Mouse (Mus musculus): Measurements from ENCODE around the gene Ccnt1.

Gene Ccnt1

DNA sequence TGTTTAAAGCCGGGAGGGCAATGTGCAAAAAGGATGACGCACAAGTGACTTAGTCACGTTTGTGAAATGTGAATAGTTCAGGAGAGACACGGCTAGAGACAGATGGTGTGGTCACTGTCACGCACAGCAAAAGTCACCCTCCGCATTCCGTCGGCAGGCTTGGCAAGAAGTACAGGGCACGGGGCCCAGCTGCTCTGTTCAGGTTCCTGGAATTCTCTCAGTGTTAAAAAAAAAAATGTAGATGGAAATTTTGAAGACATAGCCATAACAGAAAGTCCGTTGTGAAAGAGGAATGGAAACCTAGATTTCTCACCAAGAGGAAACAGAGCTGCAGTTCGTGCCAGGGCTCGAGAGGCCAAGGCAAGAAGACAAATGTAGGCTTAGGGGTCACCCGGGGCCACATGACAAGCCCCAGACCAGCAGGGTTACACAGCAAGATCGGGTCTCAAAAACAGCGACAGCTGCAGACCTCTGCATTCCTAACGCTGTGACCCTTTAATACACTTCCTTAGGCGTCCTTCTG, 57.9 kb downstream of the Ccnt1 start:
- Histone ChIP-seq H3K4me1 (replicated peaks; ENCODE audit: low read depth, low read length) (peaks cover 20% of the 10 kb centered on the region), H3K36me3 (ENCODE audit: insufficient read depth, low read length) (peaks cover 5% of the 10 kb centered on the region), H3K4me3 (replicated peaks; ENCODE audit: low read length) (no peak overlapping the region), H3K27me3 (ENCODE audit: insufficient read depth, low read length) (0 out of 2 replicates have a peak, but pooled peaks cover 5% of the 10 kb centered on the region), H3K9me3 (ENCODE audit: low read length) (no peaks in the 10 kb centered on the region)
- no peak for TF ChIP-seq NANOG (IDR thresholded peaks at IDR 0.05; ENCODE audit: borderline replicate concordance, low read length)
- no peak for TF ChIP-seq POU5F1 (IDR thresholded peaks at IDR 0.05; ENCODE audit: borderline replicate concordance, low read length)
- TF ChIP-seq CTCF (conservative IDR thresholded peaks at IDR 0.05; ENCODE audit: low read length), result no peak

DNA sequence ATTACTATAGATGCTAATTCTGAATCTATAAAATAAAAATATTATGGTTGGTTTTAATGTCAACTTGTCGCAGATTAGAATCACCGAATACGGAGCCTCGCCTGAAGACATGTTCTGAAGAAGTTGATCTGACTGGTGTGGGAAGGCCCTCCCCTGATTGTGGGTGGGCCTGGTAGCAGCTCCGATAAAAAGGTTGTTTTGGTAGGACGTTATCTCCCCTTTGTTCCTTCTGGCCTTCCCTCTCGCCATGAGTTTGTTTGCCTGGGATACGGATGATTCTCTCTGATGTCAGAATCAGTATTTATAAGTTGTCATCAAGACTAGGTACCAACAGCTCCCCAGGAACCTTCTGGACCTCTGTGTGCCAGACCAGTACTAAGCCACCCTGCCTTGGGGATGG, 58.5 kb downstream of the Ccnt1 start:
- TF ChIP-seq CTCF (conservative IDR thresholded peaks at IDR 0.05; ENCODE audit: low read length) (no peak), NANOG (IDR thresholded peaks at IDR 0.05; ENCODE audit: borderline replicate concordance, low read length) (no peak), POU5F1 (IDR thresholded peaks at IDR 0.05; ENCODE audit: borderline replicate concordance, low read length) (no peak)
- H3K36me3 ChIP-seq (ENCODE audit: insufficient read depth, low read length), result no peaks in the 10 kb centered on the region
- no peak overlapping the region for H3K4me3 ChIP-seq (replicated peaks; ENCODE audit: low read length)
- peaks cover 22% of the 10 kb centered on the region for H3K4me1 ChIP-seq (replicated peaks; ENCODE audit: low read depth, low read length)
- H3K27me3 ChIP-seq (ENCODE audit: insufficient read depth, low read length), result 0 out of 2 replicates have a peak, but pooled peaks cover 5% of the 10 kb centered on the region
- no peaks in the 10 kb centered on the region for H3K9me3 ChIP-seq (ENCODE audit: low read length)

DNA sequence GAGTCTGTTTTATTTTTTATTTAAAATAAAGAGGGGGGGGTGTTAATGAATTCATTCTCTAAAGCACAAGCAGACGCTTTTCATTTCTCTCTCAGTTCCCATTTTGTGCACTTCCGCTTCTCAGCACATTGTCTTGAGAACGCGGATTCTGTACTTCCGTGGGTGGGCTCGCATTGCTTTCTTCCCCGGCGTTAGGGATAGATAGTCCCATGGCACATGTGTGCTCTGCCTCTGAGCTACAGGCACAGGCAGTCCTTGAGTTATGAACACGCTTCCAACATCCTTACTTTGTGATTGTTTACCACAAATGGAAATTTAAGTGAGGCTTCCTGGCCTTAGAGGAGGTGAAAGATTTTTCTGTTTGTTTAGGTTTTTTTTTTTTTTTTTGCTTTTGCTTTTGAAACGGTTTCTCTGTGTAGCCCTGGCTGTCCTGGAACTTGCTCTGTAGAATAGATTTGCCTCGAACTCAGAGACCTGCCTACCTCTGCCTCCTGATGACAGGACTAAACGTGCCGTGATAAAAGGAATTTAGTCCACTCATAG, 59.3 kb downstream of the Ccnt1 start:
- TF ChIP-seq CTCF (conservative IDR thresholded peaks at IDR 0.05; ENCODE audit: low read length) (no peak), NANOG (IDR thresholded peaks at IDR 0.05; ENCODE audit: borderline replicate concordance, low read length) (no peak), POU5F1 (IDR thresholded peaks at IDR 0.05; ENCODE audit: borderline replicate concordance, low read length) (no peak)
- Histone ChIP-seq H3K36me3 (ENCODE audit: insufficient read depth, low read length) (no peaks in the 10 kb centered on the region), H3K27me3 (ENCODE audit: insufficient read depth, low read length) (0 out of 2 replicates have a peak, but pooled peaks cover 5% of the 10 kb centered on the region), H3K9me3 (ENCODE audit: low read length) (no peaks in the 10 kb centered on the region), H3K4me3 (replicated peaks; ENCODE audit: low read length) (no peak overlapping the region), H3K4me1 (replicated peaks; ENCODE audit: low read depth, low read length) (peaks cover 16% of the 10 kb centered on the region)

DNA sequence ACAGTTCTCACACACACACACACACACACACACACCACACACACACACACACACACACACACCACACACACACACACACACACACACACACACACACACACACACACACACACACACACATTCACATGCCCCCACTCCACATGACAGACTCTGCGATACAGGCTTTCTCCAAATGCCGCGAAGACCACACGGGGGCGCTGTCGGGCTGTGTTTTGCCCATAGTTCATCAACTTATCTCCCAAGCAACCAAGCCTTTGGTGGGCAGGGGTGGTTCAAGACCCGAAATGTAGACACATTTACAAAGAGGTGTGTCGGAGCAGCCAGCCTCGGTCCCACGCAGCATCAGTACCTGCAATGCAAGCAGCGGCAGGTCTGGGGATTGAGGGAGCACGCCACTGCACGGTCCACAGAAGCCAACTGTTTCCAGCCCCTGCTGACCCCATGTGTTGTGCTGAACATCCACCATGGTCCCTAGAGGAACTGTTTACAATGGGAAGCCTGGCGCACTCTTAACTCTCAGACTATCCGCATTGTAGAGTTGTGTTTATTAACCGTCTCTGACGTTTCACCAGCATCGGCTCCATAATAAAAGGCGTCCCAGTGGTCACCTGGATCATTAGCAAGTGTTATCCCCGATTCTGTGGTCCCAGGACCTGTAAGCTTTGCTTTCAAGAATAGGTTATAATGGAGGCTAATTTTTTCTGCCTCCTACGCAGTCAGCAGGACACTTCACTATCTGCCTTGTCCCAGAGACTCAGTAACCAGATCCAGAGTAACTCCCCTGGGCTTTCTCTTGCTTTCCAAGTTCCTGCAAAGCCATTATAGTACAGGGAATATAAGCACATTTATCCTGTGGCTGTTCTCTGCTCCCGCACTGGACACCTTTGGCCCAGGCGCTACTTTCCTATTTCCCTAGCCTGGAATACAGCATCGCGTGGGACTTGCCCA, 60.0 kb downstream of the Ccnt1 start:
- 0 out of 2 replicates have a peak, but pooled peaks cover 5% of the 10 kb centered on the region for H3K27me3 ChIP-seq (ENCODE audit: insufficient read depth, low read length)
- TF ChIP-seq NANOG (IDR thresholded peaks at IDR 0.05; ENCODE audit: borderline replicate concordance, low read length), result no peak
- TF ChIP-seq CTCF (conservative IDR thresholded peaks at IDR 0.05; ENCODE audit: low read length), result peak; percentile 61
- peaks cover 16% of the 10 kb centered on the region for H3K4me1 ChIP-seq (replicated peaks; ENCODE audit: low read depth, low read length)
- H3K36me3 ChIP-seq (ENCODE audit: insufficient read depth, low read length), result no peaks in the 10 kb centered on the region
- no peaks in the 10 kb centered on the region for H3K9me3 ChIP-seq (ENCODE audit: low read length)
- H3K4me3 ChIP-seq (replicated peaks; ENCODE audit: low read length), result peak overlapping the region; percentile 60

DNA sequence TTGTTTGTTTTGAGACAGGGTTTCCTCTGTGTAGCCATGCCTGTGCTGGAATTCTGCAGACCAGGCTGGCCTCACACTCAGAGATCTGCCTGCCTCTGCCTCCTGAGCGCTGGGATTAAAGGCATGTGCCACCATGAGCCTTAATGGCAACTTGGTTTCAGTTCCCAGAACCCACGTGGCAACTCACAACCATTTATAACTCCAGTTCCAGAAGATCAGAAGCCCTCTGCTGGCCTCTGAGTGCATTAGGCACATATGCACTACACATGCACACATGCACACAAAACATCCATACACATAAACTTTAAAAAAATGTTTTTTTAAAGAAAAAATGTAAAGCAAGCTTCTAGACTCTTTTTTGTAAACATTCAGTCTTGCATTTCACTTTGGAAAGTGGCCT, 61.3 kb downstream of the Ccnt1 start:
- Histone ChIP-seq H3K9me3 (ENCODE audit: low read length) (no peaks in the 10 kb centered on the region), H3K27me3 (ENCODE audit: insufficient read depth, low read length) (0 out of 2 replicates have a peak, but pooled peaks cover 5% of the 10 kb centered on the region), H3K4me3 (replicated peaks; ENCODE audit: low read length) (no peak overlapping the region), H3K4me1 (replicated peaks; ENCODE audit: low read depth, low read length) (peaks cover 20% of the 10 kb centered on the region), H3K36me3 (ENCODE audit: insufficient read depth, low read length) (no peaks in the 10 kb centered on the region)
- TF ChIP-seq NANOG (IDR thresholded peaks at IDR 0.05; ENCODE audit: borderline replicate concordance, low read length) (no peak), POU5F1 (IDR thresholded peaks at IDR 0.05; ENCODE audit: borderline replicate concordance, low read length) (no peak), CTCF (conservative IDR thresholded peaks at IDR 0.05; ENCODE audit: low read length) (no peak)

DNA sequence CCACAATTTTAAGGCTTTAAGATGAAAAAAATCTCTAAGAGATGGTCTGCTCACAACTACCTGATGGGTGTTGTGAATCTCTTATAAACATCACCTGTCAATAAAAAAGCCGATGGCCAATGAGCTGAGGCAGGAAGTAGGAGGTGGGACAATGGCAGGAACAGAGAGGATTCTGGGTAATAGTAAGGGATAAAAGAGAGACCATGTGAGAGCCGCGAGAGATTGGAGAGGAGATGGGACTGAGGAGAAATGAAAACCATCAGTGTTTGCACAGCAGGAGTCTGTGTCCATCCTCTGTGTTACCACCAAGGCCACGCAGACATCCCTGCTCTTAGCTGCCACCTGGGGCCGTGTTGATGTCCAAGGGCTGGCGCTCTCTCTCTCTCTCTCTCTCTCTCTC, 63.4 kb downstream of the Ccnt1 start:
- H3K27me3 ChIP-seq (ENCODE audit: insufficient read depth, low read length), result 0 out of 2 replicates have a peak, but pooled peaks cover 8% of the 10 kb centered on the region
- TF ChIP-seq POU5F1 (IDR thresholded peaks at IDR 0.05; ENCODE audit: borderline replicate concordance, low read length) (no peak), NANOG (IDR thresholded peaks at IDR 0.05; ENCODE audit: borderline replicate concordance, low read length) (no peak), CTCF (conservative IDR thresholded peaks at IDR 0.05; ENCODE audit: low read length) (no peak)
- H3K4me1 ChIP-seq (replicated peaks; ENCODE audit: low read depth, low read length), result peaks cover 23% of the 10 kb centered on the region
- no peaks in the 10 kb centered on the region for H3K9me3 ChIP-seq (ENCODE audit: low read length)
- H3K4me3 ChIP-seq (replicated peaks; ENCODE audit: low read length), result 0 out of 2 replicates have a peak overlapping the region, but pooled peaks have one; percentile 4
- H3K36me3 ChIP-seq (ENCODE audit: insufficient read depth, low read length), result no peaks in the 10 kb centered on the region

DNA sequence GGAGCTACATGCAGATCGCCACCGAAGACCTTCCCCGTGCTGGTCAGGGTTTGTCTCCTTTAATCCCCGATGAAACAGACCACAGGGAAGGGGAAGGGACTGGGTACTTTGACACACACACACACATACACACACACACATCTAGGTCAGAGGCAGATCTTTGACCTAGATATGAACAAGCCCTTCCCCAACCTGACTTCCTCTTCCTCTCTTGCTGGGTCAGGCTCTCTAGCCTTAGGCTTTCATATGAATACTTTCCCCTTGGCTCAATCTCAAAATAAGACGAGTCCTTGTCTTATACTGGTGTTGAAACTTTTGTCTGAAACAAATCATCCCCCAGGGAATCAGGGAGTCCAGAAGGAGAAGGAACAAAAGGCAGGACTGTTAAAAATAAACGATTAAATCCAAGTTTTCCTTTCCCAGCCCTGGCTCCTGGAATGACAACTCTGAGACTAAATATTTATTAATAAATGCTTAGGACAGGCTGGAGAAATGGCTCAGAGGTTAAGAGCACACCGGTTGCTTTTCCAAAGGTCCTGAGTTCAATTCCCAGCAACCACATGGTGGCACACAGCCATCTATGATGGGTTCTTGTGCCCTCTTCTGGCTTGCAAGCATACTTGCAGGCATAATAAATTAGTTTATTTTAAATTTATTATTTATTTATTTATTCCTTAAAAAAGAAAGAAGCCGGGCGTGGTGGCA, 64.3 kb downstream of the Ccnt1 start:
- no peak overlapping the region for H3K4me3 ChIP-seq (replicated peaks; ENCODE audit: low read length)
- H3K9me3 ChIP-seq (ENCODE audit: low read length), result no peaks in the 10 kb centered on the region
- no peak for TF ChIP-seq POU5F1 (IDR thresholded peaks at IDR 0.05; ENCODE audit: borderline replicate concordance, low read length)
- TF ChIP-seq NANOG (IDR thresholded peaks at IDR 0.05; ENCODE audit: borderline replicate concordance, low read length), result no peak
- 0 out of 2 replicates have a peak, but pooled peaks have one; percentile 6 for TF ChIP-seq CTCF (conservative IDR thresholded peaks at IDR 0.05; ENCODE audit: low read length)

DNA sequence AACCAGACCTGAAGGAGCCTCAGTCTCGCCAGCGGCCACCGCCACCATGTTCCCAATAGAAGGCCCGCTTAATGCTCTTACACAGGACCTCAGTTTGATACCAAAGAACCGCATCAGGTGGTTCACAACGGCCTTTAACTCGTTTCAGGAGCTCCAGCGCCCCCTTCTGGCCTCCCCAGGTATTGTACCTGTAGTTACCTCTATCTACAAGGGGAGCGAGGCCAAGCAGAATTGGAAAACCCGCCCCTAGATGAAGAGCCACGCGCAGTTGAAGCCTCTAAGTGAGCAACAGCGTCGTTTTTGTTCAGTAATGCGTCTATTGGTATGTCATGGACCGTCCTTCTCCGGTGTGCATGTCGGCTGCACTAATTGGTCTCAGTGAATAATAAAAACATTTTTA, 66.2 kb downstream of the Ccnt1 start:
- H3K4me1 ChIP-seq (replicated peaks; ENCODE audit: low read depth, low read length), result peaks cover 14% of the 10 kb centered on the region
- no peaks in the 10 kb centered on the region for H3K9me3 ChIP-seq (ENCODE audit: low read length)
- no peak overlapping the region for H3K4me3 ChIP-seq (replicated peaks; ENCODE audit: low read length)
- H3K27me3 ChIP-seq (ENCODE audit: insufficient read depth, low read length), result peaks cover 18% of the 10 kb centered on the region
- H3K36me3 ChIP-seq (ENCODE audit: insufficient read depth, low read length), result no peaks in the 10 kb centered on the region
- TF ChIP-seq CTCF (conservative IDR thresholded peaks at IDR 0.05; ENCODE audit: low read length), result peak; percentile 91
- TF ChIP-seq NANOG (IDR thresholded peaks at IDR 0.05; ENCODE audit: borderline replicate concordance, low read length), result no peak
- TF ChIP-seq POU5F1 (IDR thresholded peaks at IDR 0.05; ENCODE audit: borderline replicate concordance, low read length), result no peak

More for the DNA sequence above, 64.3 kb downstream of the Ccnt1 start:
- Histone ChIP-seq H3K27me3 (ENCODE audit: insufficient read depth, low read length) (0 out of 2 replicates have a peak, but pooled peaks cover 9% of the 10 kb centered on the region), H3K36me3 (ENCODE audit: insufficient read depth, low read length) (no peaks in the 10 kb centered on the region), H3K4me1 (replicated peaks; ENCODE audit: low read depth, low read length) (peaks cover 23% of the 10 kb centered on the region)
